8 mouse cellular contexts compared by ENCODE assay signal in the genomic region with DNA sequence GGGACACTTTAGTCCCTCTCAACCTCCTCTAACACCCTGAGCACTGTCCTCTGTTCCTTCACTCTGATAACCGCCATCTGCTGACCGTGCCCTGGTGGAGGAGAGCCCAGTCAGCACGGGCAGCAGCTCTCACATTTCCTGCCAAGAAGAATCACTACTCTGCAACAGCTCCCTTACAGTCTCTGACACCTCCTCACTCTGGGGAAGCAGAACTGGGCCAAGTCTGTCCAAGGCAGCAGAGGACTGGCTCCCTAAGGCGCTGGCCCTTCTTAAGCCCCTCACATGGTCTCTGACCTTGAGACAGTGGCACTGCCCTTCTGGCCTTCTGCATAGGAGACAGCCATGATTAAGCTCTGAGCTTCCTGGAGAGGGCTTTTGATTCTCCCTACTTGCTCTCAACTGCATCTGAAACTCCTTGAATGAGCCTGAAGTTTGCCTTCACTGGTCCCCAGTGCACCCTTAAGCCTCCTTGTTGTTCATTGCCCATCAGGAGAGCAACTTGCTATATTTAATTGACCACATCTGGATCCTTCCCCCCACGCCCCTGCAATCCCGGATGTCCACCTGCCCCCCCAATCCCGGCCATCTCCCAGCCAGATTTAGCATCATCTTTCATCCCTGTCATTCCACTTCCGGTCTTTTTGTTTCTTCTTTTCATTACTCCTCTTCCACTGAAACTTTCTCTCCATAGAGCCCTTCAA.
A peak's percentile ranks its signal among the peaks of the same experiment; 100 is the strongest.
DNase-seq lines count a peak whose midpoint lies in the region; ATAC-seq lines count a peak whose summit lies in the region.

No protein-coding gene starts in this region.

- no peak overlapping the region for H3K4me2 ChIP-seq in forebrain, embryonic 14.5 days (ENCODE audit: low read length)

- no peaks in the 10 kb centered on the region for H3K9me3 ChIP-seq in embryonic facial prominence, embryonic 10.5 days
- H3K9me3 ChIP-seq in forebrain, embryonic 14.5 days (replicated peaks; ENCODE audit: control insufficient read depth, low read length) = no peaks in the 10 kb centered on the region

- no peak for ATAC-seq in forebrain, embryonic 14.5 days

- peak overlapping the region; percentile 64; the same call in 1 of the 2 replicates for H3K27ac ChIP-seq in embryonic facial prominence, embryonic 10.5 days (replicated peaks)
- H3K27ac ChIP-seq in forebrain, embryonic 14.5 days (ENCODE audit: low read depth, low read length) = no peak overlapping the region

- DNase-seq in adrenal gland, postnatal 14 days = peak; percentile 32
- no peak for DNase-seq in adrenal gland, adult 18-20 months (ENCODE audit: low spot score in 2 of 2)
- peak; percentile 3 for DNase-seq in 3T3-L1 (ENCODE audit: low read depth, low spot score)
- DNase-seq in embryonic facial prominence, embryonic 10.5 days (ENCODE audit: low spot score) = no peak
- DNase-seq in left cerebral cortex, adult 8-10 months (ENCODE audit: low spot score in 2 of 2) = peak; percentile 5 to 8
- peak; percentile 43 for DNase-seq in testis, postnatal 10 days (ENCODE audit: low spot score)
- no peak for DNase-seq in spleen, postnatal 10 days (ENCODE audit: low spot score in 2 of 2)
- no peak for DNase-seq in forebrain, embryonic 14.5 days (ENCODE audit: low spot score)

- H3K4me3 ChIP-seq in embryonic facial prominence, embryonic 10.5 days = no peak overlapping the region
- H3K4me3 ChIP-seq in forebrain, embryonic 14.5 days (ENCODE audit: low read depth, low read length) = no peak overlapping the region

- H3K36me3 ChIP-seq in embryonic facial prominence, embryonic 10.5 days (replicated peaks) = no peaks in the 10 kb centered on the region
- H3K36me3 ChIP-seq in forebrain, embryonic 14.5 days (ENCODE audit: control insufficient read depth, insufficient read depth, low read length) = no peaks in the 10 kb centered on the region

- H3K9ac ChIP-seq in forebrain, embryonic 14.5 days (ENCODE audit: low read length) = no peak overlapping the region

- peaks cover 14% of the 10 kb centered on the region for H3K4me1 ChIP-seq in embryonic facial prominence, embryonic 10.5 days
- H3K4me1 ChIP-seq in forebrain, embryonic 14.5 days (ENCODE audit: control insufficient read depth, insufficient read depth, low read length) = 0 out of 2 replicates have a peak, but pooled peaks cover 2% of the 10 kb centered on the region

- WGBS in embryonic facial prominence, embryonic 10.5 days = 69% methylated on average over 8 of the region's 8 CpGs
- 78% methylated on average over 8 of the region's 8 CpGs for whole genome bisulfite sequencing in forebrain, embryonic 14.5 days

- H3K27me3 ChIP-seq in embryonic facial prominence, embryonic 10.5 days (replicated peaks; ENCODE audit: low read depth, poor library complexity, severe bottlenecking) = no peaks in the 10 kb centered on the region
- no peaks in the 10 kb centered on the region for H3K27me3 ChIP-seq in forebrain, embryonic 14.5 days (replicated peaks; ENCODE audit: control insufficient read depth, insufficient read depth, low read length)

Comparison
In these comparisons a context has a peak if more than half of its experiments do, and no peak if none do; other contexts are left out.
1. DNase-seq: peak in adrenal gland, postnatal 14 days (single experiment), 3T3-L1 (single experiment), left cerebral cortex, adult 8-10 months (2 of 2) and testis, postnatal 10 days (single experiment); none in adrenal gland, adult 18-20 months (0 of 2), embryonic facial prominence, embryonic 10.5 days (single experiment), spleen, postnatal 10 days (0 of 2) and forebrain, embryonic 14.5 days (single experiment).